Mouse (Mus musculus) kidney, adult 8-10 months (tissue): Measurements from ENCODE around the gene Kcng3.

Experiments used
- DNase-seq, 2 experiments: peaks; one replicate each; pipeline ENCODE4 v3.0.0; 2022

Gene Kcng3

DNA sequence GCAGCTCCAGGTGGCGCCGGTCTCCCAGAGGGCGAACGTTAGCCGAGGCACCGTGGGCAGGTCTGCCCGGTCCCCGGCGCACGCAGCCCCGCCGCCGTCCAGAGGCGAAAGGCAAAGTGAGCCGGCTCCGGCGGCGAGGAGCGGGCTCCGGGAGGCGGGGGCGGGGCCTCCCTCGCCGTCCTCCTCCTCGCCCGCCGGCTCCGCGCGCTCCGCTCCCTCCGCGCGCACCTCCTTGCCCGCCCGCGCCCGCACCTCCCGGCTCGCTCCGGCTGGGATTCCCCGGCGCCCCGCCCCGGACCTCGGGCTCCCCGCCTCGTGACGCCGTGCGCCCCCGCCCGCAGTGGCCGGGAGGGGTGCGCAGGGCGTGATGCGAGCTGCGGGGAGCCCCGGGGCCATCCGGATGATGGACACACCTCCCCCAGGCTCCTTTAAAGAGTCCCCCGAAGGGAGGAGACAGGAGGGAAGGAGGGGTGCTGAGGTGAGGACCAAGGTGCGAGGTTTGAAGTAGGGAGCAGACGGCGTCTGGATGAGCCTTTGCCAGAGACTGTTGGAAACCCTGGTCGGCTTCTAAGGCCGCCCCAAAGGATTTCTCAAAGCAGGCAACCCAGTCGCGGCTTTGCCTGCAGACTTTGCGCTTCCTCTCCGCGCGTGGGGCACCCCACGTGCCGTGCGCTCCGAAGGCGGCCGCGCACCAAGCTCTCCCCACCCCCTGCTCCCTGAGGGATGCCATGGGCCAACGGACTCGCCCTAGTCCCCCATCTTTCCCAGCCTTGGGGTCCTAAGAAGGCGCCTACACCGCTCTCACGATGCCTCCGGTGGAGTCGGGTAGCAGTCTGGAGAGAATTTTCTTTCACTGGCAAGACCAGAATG lies at the start of gene Kcng3:
Gene Kcng3, minus strand, starts transcription at position 113 of the 870 bp plus-strand sequence.
- no peak for DNase-seq

DNA sequence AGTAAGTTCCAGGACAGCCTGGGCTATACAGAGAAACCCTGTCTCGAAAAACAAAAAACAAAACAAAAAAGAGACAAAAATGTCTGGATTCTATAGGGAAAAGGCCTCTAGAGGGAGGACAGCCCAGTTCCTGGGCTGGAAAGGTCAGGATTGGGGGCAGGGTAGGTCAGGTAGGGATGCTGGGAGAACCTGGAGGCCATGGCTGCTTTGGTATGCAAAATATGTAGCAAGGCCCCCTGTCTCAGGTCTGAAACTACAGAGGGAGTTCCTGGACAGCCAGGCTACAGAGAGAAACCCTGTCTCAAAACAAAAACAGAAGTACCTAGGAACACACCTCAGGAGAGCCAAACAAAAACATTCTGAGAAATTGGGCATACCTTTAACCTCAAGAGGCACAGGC lies 45.7 kb upstream of the Kcng3 start:
- DNase-seq, result no peak

DNA sequence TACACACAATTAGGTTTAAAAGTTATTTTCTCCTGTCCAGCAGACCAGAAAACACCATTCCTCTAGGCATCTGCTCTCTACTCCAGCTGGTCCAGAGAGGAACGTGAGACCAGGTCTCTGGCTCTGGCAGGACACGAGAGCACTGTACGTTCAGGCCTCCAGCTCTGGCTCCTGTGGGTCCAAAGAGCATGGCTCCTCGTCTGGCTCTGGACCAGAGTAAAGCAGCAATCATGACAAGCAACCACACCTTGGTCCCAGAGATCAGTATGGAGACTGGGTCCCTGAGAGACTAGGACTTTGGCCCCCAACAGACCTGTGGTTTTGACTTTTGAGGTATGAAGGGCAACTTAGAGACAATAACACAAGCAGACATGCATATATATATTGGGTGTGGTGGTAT lies 41.0 kb upstream of the Kcng3 start:
- DNase-seq, result peak in 1 of 2 experiments; percentile 26

DNA sequence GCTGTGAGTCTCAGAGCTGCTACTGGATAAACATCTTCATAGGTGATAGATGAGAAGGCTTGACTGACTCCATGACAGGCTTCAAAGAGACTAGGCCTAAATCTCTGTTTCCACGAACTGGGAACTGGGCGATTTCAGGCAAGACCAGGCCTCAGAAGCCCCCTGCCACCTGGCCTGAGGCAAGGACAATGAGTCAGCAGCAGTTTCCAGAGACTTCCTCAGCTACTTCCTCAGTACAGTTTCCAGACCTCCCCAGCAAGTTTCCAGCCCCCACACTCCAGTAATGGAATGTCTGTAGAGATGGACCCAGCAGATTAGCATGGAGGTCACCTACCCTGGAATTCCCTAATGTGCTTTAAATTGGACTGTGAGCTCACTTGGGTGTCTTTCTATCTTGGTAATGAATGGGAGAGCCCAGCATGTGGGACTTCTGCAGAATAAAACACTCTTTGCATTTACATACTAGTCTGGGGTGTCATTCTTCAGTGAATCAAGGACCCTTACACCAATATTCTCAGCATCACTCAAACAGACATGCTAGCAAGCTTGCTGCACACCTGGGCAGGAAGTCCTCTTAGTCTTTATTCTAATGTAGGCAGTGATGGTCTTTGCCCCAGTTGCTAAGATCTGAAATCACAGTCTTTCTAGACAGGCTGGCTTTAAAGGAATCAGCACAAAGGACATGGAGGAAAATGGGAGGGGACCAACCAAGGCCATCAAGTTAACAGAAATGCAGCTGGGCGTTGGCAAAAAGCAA lies 36.4 kb upstream of the Kcng3 start:
- no peak for DNase-seq

- no peak for DNase-seq
These were observed 35.0 kb upstream of the Kcng3 start for GRCm38 (mm10) chr17:83666597-83667287.

GRCm38 (mm10) chr17:83664761-83665160 lies 33.1 kb upstream of the Kcng3 start:
- DNase-seq, result no peak

GRCm38 (mm10) chr17:83658943-83659342 lies 27.2 kb upstream of the Kcng3 start:
- DNase-seq, result no peak

DNA sequence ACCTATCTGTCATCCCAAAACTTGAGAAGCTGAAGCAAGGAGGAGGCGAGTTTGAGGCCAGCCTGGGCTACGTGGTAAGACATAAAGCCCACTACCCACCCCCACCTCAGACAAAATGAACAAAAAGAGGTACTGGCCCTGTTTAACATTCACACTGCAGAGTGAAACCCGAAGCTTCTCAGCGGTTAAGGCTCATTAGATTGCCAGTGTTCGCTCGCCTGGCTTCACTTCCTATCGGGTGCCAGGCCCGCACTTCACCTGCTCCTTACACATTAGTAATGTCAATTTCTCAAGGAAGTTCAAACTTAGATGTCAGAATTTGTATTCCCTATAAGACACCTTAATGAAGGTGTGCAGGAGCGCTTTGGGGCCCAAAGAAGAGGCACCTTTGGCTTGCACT lies 25.7 kb upstream of the Kcng3 start:
- DNase-seq, result no peak

DNA sequence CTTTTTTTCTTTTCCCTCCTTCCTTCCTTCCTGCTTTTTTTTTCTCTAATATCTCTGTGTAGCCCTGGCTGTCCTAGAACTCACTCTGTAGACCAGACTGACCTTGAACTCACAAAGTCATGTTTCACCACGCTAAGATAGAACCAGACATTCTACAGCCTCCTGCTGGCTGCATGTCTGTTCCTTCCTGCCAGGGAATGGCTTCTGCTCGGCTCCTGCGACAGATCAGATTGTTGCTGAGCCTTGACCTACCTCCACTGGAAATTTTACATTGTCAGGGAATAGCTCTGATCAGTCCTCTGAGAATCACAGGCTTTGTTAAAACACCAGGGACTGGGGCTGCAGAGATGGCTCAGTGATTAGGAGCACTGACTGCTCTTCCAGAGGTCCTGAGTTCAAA lies 24.0 kb upstream of the Kcng3 start:
- DNase-seq, result no peak

DNA sequence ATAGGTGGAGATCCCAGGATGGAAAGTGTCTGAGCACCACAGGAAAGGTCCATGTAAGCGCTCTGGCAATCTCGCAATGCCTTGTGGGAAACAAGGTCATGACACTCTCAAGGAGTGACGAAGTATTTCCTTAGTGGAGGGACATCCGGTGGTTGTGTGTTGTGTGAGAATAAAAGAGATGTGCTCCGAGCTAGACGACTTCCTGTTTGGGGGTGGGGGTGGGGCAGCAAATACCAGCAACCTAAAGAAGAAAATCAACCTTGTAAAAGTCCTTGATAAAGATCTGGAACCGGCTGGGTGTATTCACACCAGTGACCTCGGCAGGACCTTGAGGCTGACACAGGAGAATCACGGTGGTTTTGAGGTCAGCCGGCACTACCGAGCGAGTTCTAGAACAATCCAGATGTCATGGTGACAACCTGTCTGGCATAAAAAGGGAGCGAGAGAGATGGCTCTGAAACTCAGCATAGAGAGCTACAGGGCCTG lies 23.0 kb upstream of the Kcng3 start:
- no peak for DNase-seq

- DNase-seq, result no peak
These were observed 21.9 kb upstream of the Kcng3 start for GRCm38 (mm10) chr17:83653635-83654034.

DNA sequence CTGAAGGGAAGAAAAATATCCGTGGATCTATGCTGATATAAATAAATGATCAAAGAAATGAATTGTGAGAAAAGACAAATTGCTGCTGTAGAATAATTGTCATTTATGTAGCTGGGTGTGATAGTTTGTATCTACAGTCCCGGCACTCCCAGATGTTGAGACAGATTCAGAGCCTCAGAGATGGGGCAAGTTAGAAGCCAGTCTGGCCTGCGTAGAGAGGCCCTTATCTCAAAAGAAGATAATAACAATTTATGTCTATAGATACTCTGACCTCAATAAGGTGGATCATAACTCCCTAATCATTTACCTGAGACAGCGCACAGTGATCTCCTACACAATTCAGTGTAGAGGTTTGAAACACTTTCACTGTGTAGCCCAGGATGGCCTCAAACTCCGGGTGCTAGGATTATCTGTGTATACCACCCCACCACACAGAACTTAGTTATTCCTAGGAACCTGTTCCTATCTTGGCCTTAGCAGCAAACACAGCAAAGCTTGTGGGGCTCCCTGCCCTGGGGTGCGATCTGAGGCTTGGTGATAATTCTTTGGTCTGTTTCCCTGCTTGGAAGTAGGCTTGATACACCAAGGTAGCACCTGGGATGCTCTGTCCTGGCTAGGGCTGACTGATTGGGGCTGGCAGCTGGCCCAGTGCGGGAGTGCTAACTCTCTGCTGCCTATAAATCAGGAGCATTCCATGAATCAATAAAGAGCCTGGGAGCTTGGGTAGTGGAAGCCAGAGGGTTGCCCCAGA lies 19.4 kb upstream of the Kcng3 start:
- DNase-seq, result no peak

DNA sequence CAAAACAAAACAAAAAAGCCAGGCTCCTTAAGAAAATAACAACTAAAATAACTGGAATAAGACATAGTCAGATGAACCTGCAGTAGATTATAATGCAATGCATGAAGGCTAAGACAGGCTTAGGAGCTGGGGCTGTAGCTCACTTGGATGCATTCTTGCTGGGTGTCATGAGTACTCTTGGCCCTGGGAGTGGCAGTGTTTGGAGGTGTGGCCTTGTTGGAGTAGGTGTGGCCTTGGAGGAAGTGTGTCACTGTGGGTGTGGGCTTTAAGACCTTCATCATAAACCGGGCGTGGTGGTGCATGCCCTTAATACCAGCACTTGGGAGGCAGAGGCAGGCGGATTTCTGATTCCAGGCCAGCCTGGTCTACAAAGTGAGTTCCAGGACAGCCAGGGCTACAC lies 18.3 kb upstream of the Kcng3 start:
- DNase-seq, result no peak

GRCm38 (mm10) chr17:83647413-83647812 lies 15.7 kb upstream of the Kcng3 start:
- DNase-seq, result no peak

- DNase-seq, result no peak
These were observed 14.9 kb upstream of the Kcng3 start for GRCm38 (mm10) chr17:83646425-83647163.

- DNase-seq, result peak; percentile 62 to 63
These were observed 13.6 kb upstream of the Kcng3 start for GRCm38 (mm10) chr17:83645226-83645808.

DNA sequence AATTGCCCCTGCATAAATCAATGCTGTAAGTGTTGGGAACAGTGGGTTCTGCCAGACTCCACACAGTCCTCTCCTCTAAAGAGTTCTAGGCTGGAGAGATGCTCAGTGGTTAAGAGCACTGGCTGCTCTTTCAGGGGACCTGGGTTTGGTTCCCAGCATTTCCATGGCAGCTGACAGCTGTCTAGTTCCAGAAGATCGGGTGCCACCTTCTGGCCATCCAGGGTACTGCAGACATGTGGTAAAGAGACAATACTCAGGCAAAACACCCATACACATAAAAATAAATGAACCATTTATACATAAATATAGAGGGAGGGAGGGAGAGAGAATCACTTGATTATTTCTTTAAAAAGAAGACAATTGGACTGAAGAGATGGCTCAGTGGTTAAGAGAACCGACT lies 5.7 kb upstream of the Kcng3 start:
- DNase-seq, result peak in 1 of 2 experiments; percentile 45

- no peak for DNase-seq
These were observed 4.7 kb upstream of the Kcng3 start for GRCm38 (mm10) chr17:83636443-83636842.

GRCm38 (mm10) chr17:83632653-83633570 lies 1.2 kb upstream of the Kcng3 start:
- peak; percentile 38 to 59 for DNase-seq
